Mouse (Mus musculus): Measurements from ENCODE around the gene Syt9. TPM values are rescaled to one million over a fixed set of nuclear protein-coding genes. Genes with fewer than 3 reads are reported as not detected.
"Not testable (repeated sequence)": the region's sequence is repeated elsewhere in the genome, so short reads cannot be mapped to it uniquely, and the experiment has no call there.

The Syt9 gene
- total RNA-seq, 1 experiment from 2014 or later: not detected

DNA sequence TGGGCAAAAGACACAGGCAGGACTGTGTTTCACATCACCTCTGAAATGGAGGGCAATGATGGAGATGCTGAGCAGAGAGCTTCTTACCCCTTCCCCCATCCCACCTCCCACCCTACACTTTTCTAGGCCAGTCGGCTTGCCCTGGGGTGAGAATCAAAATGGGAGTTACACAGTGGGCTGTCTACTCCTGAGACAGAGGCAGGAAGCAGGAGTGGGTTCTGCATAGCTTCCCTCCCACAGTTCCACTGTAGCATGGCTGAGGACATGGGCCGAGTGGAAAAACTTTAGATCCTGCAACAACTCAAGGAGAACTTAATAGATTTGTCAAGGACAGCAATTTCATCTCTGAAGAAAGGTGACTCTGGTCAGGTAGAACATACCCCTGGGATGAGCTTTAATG lies 84.1 kb downstream of the Syt9 start:
- no peak for ATAC-seq (replicated peaks; ENCODE audit: insufficient number of reproducible peaks, low FRiP score, low TSS enrichment, poor library complexity, severe bottlenecking)

DNA sequence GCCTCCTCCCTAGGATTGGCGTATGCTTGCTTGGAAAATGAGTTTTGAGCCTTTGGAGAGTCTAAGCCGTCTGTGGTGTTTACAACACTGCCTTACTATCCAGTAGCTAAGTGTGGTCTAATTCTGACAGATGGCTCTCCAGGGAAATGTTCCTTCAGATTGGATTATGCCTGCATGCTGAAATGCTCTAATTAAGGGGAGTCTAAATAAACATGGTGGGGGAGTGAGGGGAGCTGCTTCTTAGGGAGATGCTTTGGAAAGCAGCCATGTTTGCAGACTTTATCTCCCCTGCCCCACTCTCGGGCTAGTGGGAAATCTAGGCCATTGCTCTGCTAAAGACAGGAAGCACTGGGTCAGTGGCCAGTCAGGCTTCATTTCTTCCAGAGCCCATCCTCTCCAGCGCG lies 84.6 kb downstream of the Syt9 start:
- no peak for ATAC-seq (replicated peaks; ENCODE audit: insufficient number of reproducible peaks, low FRiP score, low TSS enrichment, poor library complexity, severe bottlenecking)

DNA sequence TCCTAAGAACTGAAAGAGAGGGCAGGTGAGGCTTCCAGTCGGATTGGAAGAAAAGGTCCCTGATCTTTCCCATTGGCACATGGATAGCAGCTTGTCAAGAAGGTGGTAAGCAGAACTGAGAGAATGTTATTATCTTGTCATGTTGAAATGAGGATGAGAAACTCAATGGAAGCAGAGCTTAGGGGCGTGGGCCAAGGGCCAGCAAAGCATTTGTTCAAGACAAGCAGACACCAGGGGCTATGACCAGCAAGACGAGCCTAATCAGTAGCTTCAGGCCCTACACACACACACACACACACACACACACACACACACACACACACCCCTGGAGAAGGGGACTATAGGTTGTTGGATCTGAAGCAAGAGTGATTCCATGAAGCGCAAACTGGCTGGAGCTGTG lies 90.6 kb downstream of the Syt9 start:
- no peak for ATAC-seq (replicated peaks; ENCODE audit: insufficient number of reproducible peaks, low FRiP score, low TSS enrichment, poor library complexity, severe bottlenecking)

DNA sequence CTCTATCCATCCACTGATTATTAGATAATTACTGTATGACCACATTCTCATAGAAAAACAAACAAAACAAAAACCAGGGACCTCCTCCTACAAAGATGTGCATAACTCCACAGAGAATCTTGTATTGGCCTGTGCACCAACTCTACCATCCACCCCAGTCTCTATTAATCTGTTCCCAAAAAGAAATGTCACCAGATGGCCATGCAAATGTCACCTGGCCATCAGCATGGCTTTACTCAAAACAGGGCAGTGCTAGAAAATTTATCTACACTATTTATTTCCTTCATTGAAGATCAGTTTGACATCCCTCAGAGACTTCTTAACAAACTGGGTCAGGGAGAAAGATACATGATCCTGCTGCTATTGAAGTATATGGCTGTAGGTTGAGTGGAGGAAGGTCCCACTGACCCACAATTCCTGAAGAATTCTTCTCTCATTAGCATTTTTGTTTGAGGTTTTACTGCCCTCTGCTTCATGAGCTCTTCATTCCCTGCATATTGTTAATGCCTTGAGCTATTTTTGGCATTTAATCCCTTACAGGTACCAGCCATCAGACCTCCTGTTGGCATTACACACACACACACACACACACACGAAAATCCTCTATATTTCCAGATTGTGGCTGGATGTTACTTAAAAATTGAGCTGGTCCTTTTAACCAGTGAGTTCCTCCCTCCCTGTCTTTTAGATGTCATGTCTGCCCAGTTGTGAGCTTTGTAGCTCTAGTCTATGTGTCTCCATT lies 91.3 kb downstream of the Syt9 start:
- no peak for ATAC-seq (replicated peaks; ENCODE audit: insufficient number of reproducible peaks, low FRiP score, low TSS enrichment, poor library complexity, severe bottlenecking)

DNA sequence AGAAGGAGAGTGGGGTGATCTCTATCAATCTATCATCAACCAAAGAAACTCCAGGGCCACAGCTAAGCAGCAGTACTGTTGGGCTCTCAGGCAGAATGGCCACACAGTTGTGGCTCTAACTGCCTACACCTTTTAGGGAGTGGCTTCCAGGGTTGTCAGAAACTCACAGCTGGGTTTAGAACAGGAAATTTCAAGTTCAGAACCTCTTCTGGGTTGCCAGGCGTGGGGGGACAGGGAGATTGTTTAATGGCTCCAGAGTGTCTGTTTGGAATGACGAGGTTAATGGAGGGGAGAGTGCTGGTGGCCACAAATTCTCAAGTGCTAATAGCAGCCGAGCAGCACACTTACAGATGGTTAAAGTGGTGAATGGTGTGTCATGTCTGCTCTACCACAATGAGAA lies 92.4 kb downstream of the Syt9 start:
- no peak for ATAC-seq (replicated peaks; ENCODE audit: insufficient number of reproducible peaks, low FRiP score, low TSS enrichment, poor library complexity, severe bottlenecking)

DNA sequence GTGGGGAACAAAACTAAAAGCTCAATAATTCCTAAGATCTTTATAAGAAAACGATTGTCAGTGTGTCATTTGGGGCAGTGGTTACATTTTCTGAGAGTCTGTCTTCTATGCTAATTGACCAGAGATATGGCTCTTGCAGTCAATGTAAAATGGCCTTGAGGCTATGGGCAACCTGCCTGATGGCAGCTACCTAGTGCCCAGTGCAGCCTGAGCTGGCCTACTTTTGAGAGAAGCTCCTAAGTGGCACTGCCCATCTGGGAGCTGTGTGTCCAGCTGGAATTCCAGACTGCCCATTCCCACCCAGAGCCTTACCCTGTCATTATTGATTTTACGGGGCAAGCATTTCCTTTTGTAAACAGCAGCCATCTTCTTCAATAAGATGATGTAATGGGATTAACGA lies 94.6 kb downstream of the Syt9 start:
- ATAC-seq (replicated peaks; ENCODE audit: insufficient number of reproducible peaks, low FRiP score, low TSS enrichment, poor library complexity, severe bottlenecking): no peak

DNA sequence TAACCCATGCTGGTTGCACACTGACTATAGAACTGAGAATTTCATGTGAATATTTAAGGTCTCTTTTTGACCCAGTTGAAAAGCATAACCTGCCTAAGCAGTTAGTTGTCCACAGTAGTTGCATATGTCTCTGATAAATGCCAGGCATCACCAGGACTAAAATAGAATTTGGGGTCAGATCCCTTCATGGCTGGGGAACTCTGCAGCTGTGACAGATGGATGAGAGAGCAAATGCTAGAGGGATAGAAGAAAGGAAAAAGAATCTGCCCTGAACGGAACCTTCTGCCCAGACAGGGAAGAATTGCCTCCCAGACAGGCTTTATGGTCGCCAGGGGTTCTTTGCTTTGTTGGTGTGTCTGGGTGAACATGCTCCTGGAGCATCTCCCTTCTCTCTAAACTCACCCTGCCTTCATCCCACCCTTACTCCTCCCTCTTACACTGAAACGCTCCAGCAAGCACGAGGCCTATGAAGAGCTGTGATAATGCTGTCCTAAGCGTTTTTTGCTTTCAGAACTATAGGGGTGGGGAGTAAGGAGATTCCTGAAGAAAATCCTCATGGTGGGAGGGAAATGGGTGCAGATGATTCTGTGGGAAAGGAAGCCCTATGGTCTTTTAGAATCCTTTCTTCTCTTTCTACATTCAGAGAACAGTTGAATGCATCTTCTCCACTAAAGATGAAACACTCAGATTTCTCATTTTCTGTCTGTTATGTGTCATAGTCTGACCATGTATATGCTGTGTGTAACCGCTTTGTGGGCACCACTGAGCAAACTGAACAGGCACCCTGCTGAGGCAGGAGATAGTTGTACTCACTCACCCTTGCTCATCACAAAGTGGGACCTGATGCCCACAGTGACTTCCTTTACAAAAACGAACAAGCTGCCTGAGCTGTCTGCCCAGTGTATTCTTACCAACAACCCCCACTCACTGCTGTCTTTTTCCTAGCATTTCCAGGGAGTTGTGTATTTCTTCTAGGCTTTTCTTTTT lies 108.7 kb downstream of the Syt9 start:
- ATAC-seq (replicated peaks; ENCODE audit: insufficient number of reproducible peaks, low FRiP score, low TSS enrichment, poor library complexity, severe bottlenecking): no peak

DNA sequence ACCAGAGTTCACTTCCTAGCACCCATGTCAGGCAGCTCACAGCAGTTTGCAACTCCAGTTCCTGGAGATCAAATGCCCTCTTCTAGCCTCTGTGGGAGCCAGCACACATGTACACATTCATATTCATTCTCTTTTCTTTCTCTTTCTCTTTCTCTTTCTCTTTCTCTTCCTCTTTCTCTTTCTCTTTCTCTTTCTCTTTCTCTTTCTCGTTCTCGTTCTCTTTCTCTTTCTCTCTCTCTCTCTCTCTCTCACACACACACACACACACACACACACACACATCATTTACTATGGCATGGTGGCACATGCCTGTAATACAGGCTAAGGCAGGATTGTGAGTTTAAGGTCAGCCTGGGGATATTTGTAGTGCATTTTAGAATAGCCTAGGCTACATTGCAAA lies 115.2 kb downstream of the Syt9 start:
- not testable (repeated sequence) for ATAC-seq (replicated peaks; ENCODE audit: insufficient number of reproducible peaks, low FRiP score, low TSS enrichment, poor library complexity, severe bottlenecking)

DNA sequence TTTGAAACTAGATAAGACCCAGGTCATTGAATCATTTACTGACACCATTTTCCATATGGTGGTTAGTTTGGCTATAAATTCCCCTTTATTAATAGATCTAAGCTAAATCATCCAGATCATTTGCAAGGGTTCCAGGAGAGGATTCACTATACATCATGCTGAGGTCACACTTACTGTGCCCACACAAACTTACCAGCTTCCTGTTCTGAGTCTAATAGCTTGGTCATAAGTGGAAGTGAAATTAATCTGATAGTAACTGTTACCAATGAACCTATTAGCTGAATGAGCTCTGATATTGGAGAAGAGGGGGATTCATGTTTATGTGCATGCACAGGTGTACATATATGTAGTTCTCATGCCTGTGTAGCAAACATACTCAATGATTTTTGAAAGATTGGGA lies 124.9 kb downstream of the Syt9 start:
- no peak for ATAC-seq (replicated peaks; ENCODE audit: insufficient number of reproducible peaks, low FRiP score, low TSS enrichment, poor library complexity, severe bottlenecking)

DNA sequence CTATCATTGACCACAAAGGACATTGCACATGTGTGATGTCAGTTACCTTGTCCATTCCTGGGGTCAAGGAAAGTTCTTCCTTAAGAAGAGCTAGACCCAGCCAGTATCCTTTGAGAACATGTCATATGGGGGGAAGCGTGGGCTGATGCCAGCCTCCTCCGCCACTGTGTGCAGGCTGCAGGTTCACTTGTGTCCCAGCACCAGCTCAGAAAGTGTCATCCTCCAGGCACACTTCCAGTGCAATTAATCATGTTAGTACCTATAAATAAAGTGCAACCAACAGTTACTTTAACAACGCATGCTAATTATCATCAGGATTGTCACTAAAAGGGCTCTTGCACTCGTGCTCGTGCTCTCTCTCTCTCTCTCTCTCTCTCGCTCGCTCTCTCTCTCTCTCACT lies 126.4 kb downstream of the Syt9 start:
- ATAC-seq (replicated peaks; ENCODE audit: insufficient number of reproducible peaks, low FRiP score, low TSS enrichment, poor library complexity, severe bottlenecking): no peak

DNA sequence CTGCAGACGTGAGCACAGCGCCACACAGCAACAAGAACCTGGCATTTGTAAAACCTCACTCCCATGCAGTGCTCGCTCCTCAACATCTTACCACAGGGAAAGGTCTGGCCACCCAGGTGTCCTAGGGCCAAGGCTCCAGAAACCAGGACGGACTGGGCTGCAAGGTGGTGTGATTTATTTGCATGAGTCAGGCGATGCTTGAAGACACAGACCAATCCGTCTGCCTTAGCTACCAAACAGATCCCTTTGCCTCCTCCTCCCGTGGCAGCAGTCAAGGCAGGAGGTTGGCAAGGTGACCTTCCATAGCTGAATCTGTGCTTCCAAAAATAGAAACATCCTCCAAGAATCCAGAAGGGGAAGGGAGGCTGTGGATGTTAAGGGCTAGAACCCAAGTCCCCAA lies 130.1 kb downstream of the Syt9 start:
- ATAC-seq (replicated peaks; ENCODE audit: insufficient number of reproducible peaks, low FRiP score, low TSS enrichment, poor library complexity, severe bottlenecking): no peak

DNA sequence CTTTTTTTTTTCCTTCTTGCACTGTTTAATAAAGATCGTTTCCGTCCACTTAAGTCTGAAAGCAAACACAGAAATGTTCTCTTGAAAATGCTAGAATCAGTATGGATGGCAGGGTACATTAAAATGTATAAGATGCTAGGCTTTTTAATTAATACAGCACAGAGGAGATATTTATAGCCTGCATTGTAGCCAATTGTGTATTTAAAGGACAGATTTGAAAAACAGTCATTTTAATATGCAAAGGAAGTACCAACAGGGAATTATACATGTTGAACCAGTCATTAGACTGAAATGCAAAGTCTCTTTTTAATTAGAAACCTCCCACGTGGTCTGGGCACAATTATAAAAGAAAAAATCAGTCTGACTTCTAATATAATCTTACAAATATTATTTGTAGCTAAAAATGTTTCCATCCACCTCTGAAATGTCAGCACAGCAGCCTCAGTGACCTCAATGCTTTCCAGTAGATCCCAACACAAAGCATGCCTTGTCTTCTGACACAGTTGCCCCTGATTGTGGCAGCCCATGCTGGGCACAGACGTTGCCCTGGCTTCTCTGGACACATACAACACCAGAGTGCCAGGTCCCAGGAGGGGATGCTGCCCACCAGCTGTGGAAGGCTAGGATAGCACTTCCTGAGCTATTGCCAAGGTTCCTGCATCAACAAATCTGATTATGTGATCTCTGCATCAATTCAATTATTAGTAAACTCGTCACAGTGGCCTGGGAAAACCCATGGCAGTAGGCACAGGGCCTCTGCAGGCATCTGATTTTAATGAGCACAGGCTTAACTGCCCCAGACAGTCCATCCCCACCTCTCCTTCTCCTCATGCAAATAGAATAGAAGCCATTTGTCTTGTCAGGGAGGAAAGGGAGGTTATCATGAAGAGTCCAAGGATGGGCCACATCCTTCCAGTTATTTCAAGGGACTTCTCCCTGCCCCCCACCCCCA lies 134.5 kb downstream of the Syt9 start:
- no peak for ATAC-seq (replicated peaks; ENCODE audit: insufficient number of reproducible peaks, low FRiP score, low TSS enrichment, poor library complexity, severe bottlenecking)

DNA sequence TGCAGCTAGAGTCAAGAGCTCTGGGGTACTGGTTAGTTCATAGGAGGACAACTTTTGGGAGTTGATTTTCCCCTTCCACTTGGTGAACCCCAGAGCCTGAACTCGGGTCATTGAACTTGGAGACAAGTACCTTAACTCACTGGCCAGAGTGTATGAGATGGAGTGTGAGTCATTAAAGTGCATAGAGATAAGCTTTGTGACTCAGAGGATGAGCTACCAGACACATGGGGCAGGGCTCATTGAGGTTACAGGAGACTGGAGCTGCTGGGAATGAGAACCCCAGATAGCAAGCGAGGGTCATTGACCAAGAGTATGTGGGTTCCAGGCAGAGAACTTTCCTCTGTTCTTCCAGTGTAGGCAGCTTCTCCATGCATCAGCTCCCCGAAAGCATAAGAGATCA lies 137.4 kb downstream of the Syt9 start:
- ATAC-seq (replicated peaks; ENCODE audit: insufficient number of reproducible peaks, low FRiP score, low TSS enrichment, poor library complexity, severe bottlenecking): no peak

DNA sequence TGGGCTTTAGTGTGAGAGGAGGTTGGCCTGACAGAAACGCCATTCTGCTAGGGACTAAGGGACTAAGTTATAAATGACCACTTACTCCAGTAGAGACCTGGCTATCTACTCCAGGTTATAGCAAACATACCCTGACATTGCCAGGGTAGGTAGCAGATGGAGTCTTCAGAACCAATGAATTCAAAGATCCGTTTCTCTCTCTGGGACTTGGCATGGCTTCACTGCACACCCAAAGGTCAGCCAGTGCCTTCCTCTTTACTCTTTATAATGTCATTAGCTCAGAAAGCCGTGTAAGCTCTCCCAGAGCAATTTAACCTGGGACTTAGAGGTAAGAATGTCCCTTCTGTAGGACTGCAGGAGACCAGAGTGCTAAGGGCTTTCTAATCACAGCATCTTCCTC lies 139.2 kb downstream of the Syt9 start:
- no peak for ATAC-seq (replicated peaks; ENCODE audit: insufficient number of reproducible peaks, low FRiP score, low TSS enrichment, poor library complexity, severe bottlenecking)

DNA sequence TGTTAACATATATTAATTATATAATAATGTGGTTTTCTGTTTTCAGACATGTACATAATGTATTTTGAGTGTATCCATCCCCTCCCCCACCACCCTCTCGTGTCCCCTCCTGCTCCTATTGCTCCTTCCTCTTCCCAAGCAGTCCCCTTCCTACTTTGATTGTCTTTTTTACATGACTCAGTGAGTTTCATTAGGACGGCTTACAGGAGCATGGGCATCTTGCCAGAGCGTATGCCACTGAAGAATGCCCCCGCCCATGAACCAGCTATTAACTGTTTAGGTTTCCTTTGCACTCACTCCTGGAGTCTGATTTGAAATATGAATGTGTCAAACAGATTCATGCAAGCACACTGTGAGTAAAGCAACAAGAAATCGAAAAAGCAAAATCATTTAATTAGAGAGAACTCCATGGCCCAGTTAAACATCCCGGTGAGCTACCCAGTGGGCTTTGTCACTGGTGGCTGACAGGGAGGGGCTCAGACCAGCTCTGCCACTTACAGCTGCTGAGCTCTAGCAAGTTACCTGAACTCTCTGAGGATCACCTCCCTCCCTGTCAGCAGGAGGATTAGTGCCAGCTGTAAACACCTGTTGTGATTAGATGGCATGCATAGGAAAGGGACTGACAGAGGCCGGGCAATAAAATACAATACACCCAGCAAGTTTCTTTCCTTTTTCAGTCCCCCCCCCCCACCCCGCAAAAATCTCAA lies 146.3 kb downstream of the Syt9 start:
- no peak for ATAC-seq (replicated peaks; ENCODE audit: insufficient number of reproducible peaks, low FRiP score, low TSS enrichment, poor library complexity, severe bottlenecking)

DNA sequence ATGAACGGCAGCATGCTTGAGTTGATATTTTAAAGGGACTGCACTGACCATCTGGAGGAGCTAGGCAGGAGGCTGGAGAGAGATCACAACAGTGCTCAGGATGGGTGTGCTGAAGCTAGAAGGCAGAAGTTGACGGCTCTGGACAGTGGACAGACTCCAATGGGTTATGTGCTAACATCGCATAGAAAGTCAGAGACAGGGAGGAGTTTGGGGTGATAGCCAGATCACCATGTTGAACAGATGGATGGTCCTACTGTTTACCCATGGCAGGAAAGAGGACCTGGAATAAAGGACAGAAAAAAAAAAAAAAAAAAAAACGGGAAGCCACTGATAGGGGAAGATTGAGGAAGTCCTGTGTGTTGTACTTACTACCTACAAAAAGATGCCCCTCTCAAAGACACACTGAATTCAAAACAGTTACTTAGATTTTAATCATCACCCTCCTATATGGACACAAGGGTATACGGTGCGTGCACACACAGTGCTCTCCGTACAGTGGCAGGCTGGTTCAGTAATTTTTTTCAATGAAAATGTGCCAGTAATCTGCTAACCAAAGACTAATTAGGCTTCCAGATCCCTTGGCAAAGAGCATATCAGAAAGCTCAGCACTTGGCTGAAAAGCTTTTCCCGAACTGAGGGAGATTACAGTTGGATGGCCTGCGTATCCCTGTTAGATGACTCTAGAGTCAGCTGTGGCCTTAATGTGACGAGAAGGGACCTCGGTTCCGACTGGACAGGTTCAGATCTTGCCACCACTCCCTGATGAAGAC lies 148.9 kb downstream of the Syt9 start:
- ATAC-seq (replicated peaks; ENCODE audit: insufficient number of reproducible peaks, low FRiP score, low TSS enrichment, poor library complexity, severe bottlenecking): no peak

DNA sequence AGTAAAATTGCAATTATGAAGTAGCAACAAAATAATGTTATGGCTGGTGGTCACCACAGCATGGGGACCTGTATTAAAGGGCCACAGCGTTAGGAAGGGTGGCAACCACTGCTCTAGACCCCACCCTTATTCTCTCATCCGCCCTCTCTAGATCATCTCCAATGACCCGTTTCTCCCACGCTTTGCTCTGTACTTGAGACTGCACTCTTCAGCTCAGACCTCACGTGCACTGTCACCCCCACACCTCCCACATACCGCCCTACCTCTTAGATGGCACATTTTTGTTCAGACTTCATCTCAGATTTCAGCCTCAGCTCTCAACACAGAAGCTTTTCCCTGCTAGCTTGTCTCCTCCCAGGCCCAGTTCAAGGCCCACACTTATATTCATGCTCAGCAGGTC lies 150.9 kb downstream of the Syt9 start:
- no peak for ATAC-seq (replicated peaks; ENCODE audit: insufficient number of reproducible peaks, low FRiP score, low TSS enrichment, poor library complexity, severe bottlenecking)

DNA sequence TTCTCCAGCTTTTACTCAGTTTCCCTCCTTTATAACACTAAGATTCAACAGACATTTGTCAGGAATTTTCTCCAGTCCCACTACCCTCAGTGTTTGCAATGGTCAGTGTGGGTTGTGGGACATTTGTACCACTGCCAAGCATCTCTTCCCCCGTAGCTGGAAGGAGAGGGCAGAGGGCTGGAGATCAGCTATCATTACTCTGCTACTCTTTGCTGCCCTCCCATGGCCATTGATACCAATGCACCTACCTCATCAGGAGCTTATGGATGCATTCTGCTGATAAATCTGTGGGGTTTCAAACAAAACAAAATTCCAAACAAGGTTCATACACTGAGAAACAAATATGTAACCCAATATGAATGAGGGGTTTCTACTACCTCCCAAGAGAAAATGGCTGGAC lies 155.8 kb downstream of the Syt9 start:
- ATAC-seq (replicated peaks; ENCODE audit: insufficient number of reproducible peaks, low FRiP score, low TSS enrichment, poor library complexity, severe bottlenecking): no peak

Data from monocyte, adult 5-6 weeks (primary cell).